Mouse (Mus musculus): Measurements from ENCODE around the gene AC140267.1.

DNA sequence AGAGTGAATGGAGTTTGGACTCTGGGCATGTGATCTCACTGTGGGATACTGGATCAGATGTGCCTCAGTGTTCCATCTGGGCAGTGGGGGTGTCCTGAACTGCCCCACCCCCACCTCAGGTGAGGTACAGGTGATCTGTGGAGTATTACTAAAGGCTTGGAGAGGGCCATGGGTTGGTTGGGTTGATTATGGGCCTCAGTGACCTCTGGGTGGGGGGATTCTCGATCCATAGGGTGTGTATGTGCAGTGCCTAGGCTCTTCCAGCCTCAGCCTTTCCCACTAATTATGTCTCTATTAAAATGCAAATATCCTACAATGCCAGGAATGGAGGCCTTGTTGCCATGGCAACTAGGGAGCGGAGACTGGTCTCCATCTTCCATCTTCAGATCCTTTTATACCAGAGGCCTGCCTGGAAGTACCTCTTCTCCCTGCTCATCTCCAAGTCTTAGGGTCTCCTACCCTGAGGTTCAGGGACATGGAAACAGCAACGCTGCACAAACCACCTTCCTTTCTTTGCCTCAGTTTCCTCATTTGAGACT lies 36.3 kb downstream of the AC140267.1 start:
- TF ChIP-seq TAL1 (IDR thresholded peaks at IDR 0.05; ENCODE audit: low read length) (no peak), GATA1 (IDR thresholded peaks at IDR 0.05; ENCODE audit: low read length) (no peak)

Measured in erythroblast, embryonic 14.5 days (primary cell).